Mouse (Mus musculus): Measurements from ENCODE around the gene Hoga1. TPM values are rescaled to one million over a fixed set of nuclear protein-coding genes. Genes with fewer than 3 reads are reported as not detected.

Gene Hoga1
- total and polyA plus RNA-seq, 3 experiments, result not detected

- ATAC-seq (ENCODE audit: extremely low read depth, insufficient number of reproducible peaks, low FRiP score, poor library complexity, severe bottlenecking), result no peak
- TF ChIP-seq TAL1 (conservative IDR thresholded peaks at IDR 0.05; ENCODE audit: low read depth, low read length) (no peak), GATA2 (IDR thresholded peaks at IDR 0.05; ENCODE audit: borderline replicate concordance, low read depth, low read length) (no peak), GATA1 (IDR thresholded peaks at IDR 0.05; ENCODE audit: borderline replicate concordance, low read length) (no peak), POLR2AphosphoS5 (IDR thresholded peaks at IDR 0.05; ENCODE audit: insufficient replicate concordance, low read depth, low read length) (no peak), CTCF (IDR thresholded peaks at IDR 0.05; ENCODE audit: low read depth, low read length) (no peak)
- H3K27me3 ChIP-seq (ENCODE audit: insufficient read depth, low read length), result peaks cover 36% of the 10 kb centered on the region
Observed at GRCm38 (mm10) chr19:42056719-42057409, 11.5 kb downstream of the Hoga1 start.

GRCm38 (mm10) chr19:42058426-42058825 is 13.0 kb downstream of the Hoga1 start:
- Histone ChIP-seq H3K27me3 (ENCODE audit: insufficient read depth, low read length) (peaks cover 35% of the 10 kb centered on the region), H3K4me1 (ENCODE audit: insufficient read depth, low read depth, low read length) (no peaks in the 10 kb centered on the region), H3K36me3 (replicated peaks) (no peaks in the 10 kb centered on the region), H3K9me3 (replicated peaks) (no peaks in the 10 kb centered on the region), H3K4me3 (ENCODE audit: low read depth, low read length) (no peak overlapping the region)
- no peak for ATAC-seq (ENCODE audit: extremely low read depth, insufficient number of reproducible peaks, low FRiP score, poor library complexity, severe bottlenecking)
- TF ChIP-seq TAL1 (conservative IDR thresholded peaks at IDR 0.05; ENCODE audit: low read depth, low read length), result no peak
- DNase-seq (ENCODE audit: low spot score), result no peak

More at GRCm38 (mm10) chr19:42056719-42057409, 11.5 kb downstream of the Hoga1 start:
- no peaks in the 10 kb centered on the region for H3K4me1 ChIP-seq (ENCODE audit: insufficient read depth, low read depth, low read length)
- DNase-seq (ENCODE audit: low spot score), result no peak
- H3K36me3 ChIP-seq (replicated peaks), result no peaks in the 10 kb centered on the region
- no peak overlapping the region for H3K4me3 ChIP-seq (ENCODE audit: low read depth, low read length)
- H3K9me3 ChIP-seq (replicated peaks), result no peaks in the 10 kb centered on the region

GRCm38 (mm10) chr19:42061443-42061842 is 16.0 kb downstream of the Hoga1 start:
- Histone ChIP-seq H3K4me1 (ENCODE audit: insufficient read depth, low read depth, low read length) (no peaks in the 10 kb centered on the region), H3K9me3 (replicated peaks) (no peaks in the 10 kb centered on the region), H3K27me3 (ENCODE audit: insufficient read depth, low read length) (peaks cover 34% of the 10 kb centered on the region), H3K4me3 (ENCODE audit: low read depth, low read length) (no peak overlapping the region), H3K36me3 (replicated peaks) (no peaks in the 10 kb centered on the region)
- ATAC-seq (ENCODE audit: extremely low read depth, insufficient number of reproducible peaks, low FRiP score, poor library complexity, severe bottlenecking) (no peak), DNase-seq (ENCODE audit: low spot score) (no peak)
- TF ChIP-seq POLR2AphosphoS5 (IDR thresholded peaks at IDR 0.05; ENCODE audit: insufficient replicate concordance, low read depth, low read length) (no peak), GATA2 (IDR thresholded peaks at IDR 0.05; ENCODE audit: borderline replicate concordance, low read depth, low read length) (no peak), TAL1 (conservative IDR thresholded peaks at IDR 0.05; ENCODE audit: low read depth, low read length) (no peak), CTCF (IDR thresholded peaks at IDR 0.05; ENCODE audit: low read depth, low read length) (no peak), GATA1 (IDR thresholded peaks at IDR 0.05; ENCODE audit: borderline replicate concordance, low read length) (no peak)

GRCm38 (mm10) chr19:42068441-42069240 is 23.2 kb downstream of the Hoga1 start:
- DNase-seq (ENCODE audit: low spot score), result no peak
- Histone ChIP-seq H3K27me3 (ENCODE audit: insufficient read depth, low read length) (peaks cover 15% of the 10 kb centered on the region; the same call in 1 of the 2 replicates), H3K36me3 (replicated peaks) (no peaks in the 10 kb centered on the region), H3K4me1 (ENCODE audit: insufficient read depth, low read depth, low read length) (no peaks in the 10 kb centered on the region), H3K4me3 (ENCODE audit: low read depth, low read length) (no peak overlapping the region), H3K9me3 (replicated peaks) (no peaks in the 10 kb centered on the region)
- TF ChIP-seq TAL1 (conservative IDR thresholded peaks at IDR 0.05; ENCODE audit: low read depth, low read length), result no peak
- no peak for TF ChIP-seq POLR2AphosphoS5 (IDR thresholded peaks at IDR 0.05; ENCODE audit: insufficient replicate concordance, low read depth, low read length)
- TF ChIP-seq CTCF (IDR thresholded peaks at IDR 0.05; ENCODE audit: low read depth, low read length), result no peak
- no peak for TF ChIP-seq GATA2 (IDR thresholded peaks at IDR 0.05; ENCODE audit: borderline replicate concordance, low read depth, low read length)
- no peak for TF ChIP-seq GATA1 (IDR thresholded peaks at IDR 0.05; ENCODE audit: borderline replicate concordance, low read length)
- ATAC-seq (ENCODE audit: extremely low read depth, insufficient number of reproducible peaks, low FRiP score, poor library complexity, severe bottlenecking), result no peak

- no peak overlapping the region for H3K4me3 ChIP-seq (ENCODE audit: low read depth, low read length)
- DNase-seq (ENCODE audit: low spot score) (no peak), ATAC-seq (ENCODE audit: extremely low read depth, insufficient number of reproducible peaks, low FRiP score, poor library complexity, severe bottlenecking) (no peak)
- TF ChIP-seq TAL1 (conservative IDR thresholded peaks at IDR 0.05; ENCODE audit: low read depth, low read length) (no peak), GATA1 (IDR thresholded peaks at IDR 0.05; ENCODE audit: borderline replicate concordance, low read length) (no peak), POLR2AphosphoS5 (IDR thresholded peaks at IDR 0.05; ENCODE audit: insufficient replicate concordance, low read depth, low read length) (no peak), CTCF (IDR thresholded peaks at IDR 0.05; ENCODE audit: low read depth, low read length) (no peak), GATA2 (IDR thresholded peaks at IDR 0.05; ENCODE audit: borderline replicate concordance, low read depth, low read length) (no peak)
- no peaks in the 10 kb centered on the region for H3K9me3 ChIP-seq (replicated peaks)
- no peaks in the 10 kb centered on the region for H3K4me1 ChIP-seq (ENCODE audit: insufficient read depth, low read depth, low read length)
- no peaks in the 10 kb centered on the region for H3K36me3 ChIP-seq (replicated peaks)
- H3K27me3 ChIP-seq (ENCODE audit: insufficient read depth, low read length), result peaks cover 15% of the 10 kb centered on the region; the same call in 1 of the 2 replicates
Observed at GRCm38 (mm10) chr19:42069241-42069525, 23.8 kb downstream of the Hoga1 start.

GRCm38 (mm10) chr19:42071221-42071620 is 25.8 kb downstream of the Hoga1 start:
- Histone ChIP-seq H3K4me3 (ENCODE audit: low read depth, low read length) (no peak overlapping the region), H3K27me3 (ENCODE audit: insufficient read depth, low read length) (peaks cover 15% of the 10 kb centered on the region; the same call in 1 of the 2 replicates), H3K9me3 (replicated peaks) (no peaks in the 10 kb centered on the region), H3K4me1 (ENCODE audit: insufficient read depth, low read depth, low read length) (no peaks in the 10 kb centered on the region), H3K36me3 (replicated peaks) (no peaks in the 10 kb centered on the region)
- no peak for TF ChIP-seq TAL1 (conservative IDR thresholded peaks at IDR 0.05; ENCODE audit: low read depth, low read length)
- TF ChIP-seq GATA2 (IDR thresholded peaks at IDR 0.05; ENCODE audit: borderline replicate concordance, low read depth, low read length), result no peak
- TF ChIP-seq GATA1 (IDR thresholded peaks at IDR 0.05; ENCODE audit: borderline replicate concordance, low read length), result no peak
- no peak for TF ChIP-seq POLR2AphosphoS5 (IDR thresholded peaks at IDR 0.05; ENCODE audit: insufficient replicate concordance, low read depth, low read length)
- no peak for TF ChIP-seq CTCF (IDR thresholded peaks at IDR 0.05; ENCODE audit: low read depth, low read length)
- DNase-seq (ENCODE audit: low spot score), result no peak
- no peak for ATAC-seq (ENCODE audit: extremely low read depth, insufficient number of reproducible peaks, low FRiP score, poor library complexity, severe bottlenecking)

Measured in G1E (cell line).